Mouse (Mus musculus): ENCODE data around the gene Ccdc17. TPM values are rescaled to one million over a fixed set of nuclear protein-coding genes. Genes with fewer than 3 reads are reported as not detected.

Gene Ccdc17
- 18.3 TPM for polyA plus RNA-seq (2017; shearing (Covaris generic))

GRCm38 (mm10) chr4:116596379-116596778 lies at the start of gene Ccdc17:
Gene Ccdc17 (plus strand): TSS chr4:116596654.

GRCm38 (mm10) chr4:116555413-116556300 lies 40.8 kb upstream of the Ccdc17 start, which contains the start of gene Tmem69:
Gene Tmem69 (minus strand): TSS chr4:116555936.

GRCm38 (mm10) chr4:116557306-116558121 lies 38.9 kb upstream of the Ccdc17 start, which contains the start of gene Gpbp1l1:
Gene Gpbp1l1 (plus strand): TSS chr4:116557658.

GRCm38 (mm10) chr4:116627722-116628662 lies 31.5 kb downstream of the Ccdc17 start, which contains the start of gene Nasp:
Gene Nasp (minus strand): TSS chr4:116627941.

Other genes with a start within 250 kb of the Ccdc17 start
- 2.6 TPM for gene Mast2, start 132.5 kb upstream of the Ccdc17 start, polyA plus RNA-seq (2017; shearing (Covaris generic))
- gene Ipp, start 89.1 kb upstream of the Ccdc17 start, polyA plus RNA-seq (2017; shearing (Covaris generic)) = 21.1 TPM
- gene Tmem69, start 40.7 kb upstream of the Ccdc17 start, polyA plus RNA-seq (2017; shearing (Covaris generic)) = 27.5 TPM
- gene Gpbp1l1, start 39.0 kb upstream of the Ccdc17 start, polyA plus RNA-seq (2017; shearing (Covaris generic)) = 46.4 TPM
- gene Nasp, start 31.3 kb downstream of the Ccdc17 start, polyA plus RNA-seq (2017; shearing (Covaris generic)) = 50.9 TPM
- 361 TPM for gene Akr1a1, start 55.0 kb downstream of the Ccdc17 start, polyA plus RNA-seq (2017; shearing (Covaris generic))
- 668 TPM for gene Prdx1, start 88.9 kb downstream of the Ccdc17 start, polyA plus RNA-seq (2017; shearing (Covaris generic))
- gene Mmachc, start 111.8 kb downstream of the Ccdc17 start, polyA plus RNA-seq (2017; shearing (Covaris generic)) = 8.1 TPM
- 20.8 TPM for gene Ccdc163, start 111.9 kb downstream of the Ccdc17 start, polyA plus RNA-seq (2017; shearing (Covaris generic))
- 11.4 TPM for gene Tesk2, start 124.3 kb downstream of the Ccdc17 start, polyA plus RNA-seq (2017; shearing (Covaris generic))
- gene Toe1, start 211.0 kb downstream of the Ccdc17 start, polyA plus RNA-seq (2017; shearing (Covaris generic)) = 48.2 TPM
- gene Mutyh, start 211.1 kb downstream of the Ccdc17 start, polyA plus RNA-seq (2017; shearing (Covaris generic)) = 16.8 TPM
- 0.63 TPM for gene Hpdl, start 225.1 kb downstream of the Ccdc17 start, polyA plus RNA-seq (2017; shearing (Covaris generic))

Data from inflammation-experienced regulatory T-cells, adult 16 weeks (primary cell).